Mouse (Mus musculus) liver, postnatal 0 days (tissue): Measurements from ENCODE around the gene Shisa9.

Source experiments
- CTCF ChIP-seq: sonication (generic); IDR thresholded peaks from 2 replicates; pipeline ENCODE4 v1.5.1; 2016; ENCODE audit warnings: antibody characterized with exemption, low read depth
- EP300 ChIP-seq: IDR thresholded peaks from 2 replicates; pipeline ENCODE4 v1.6.1; 2016; ENCODE audit warnings: antibody characterized with exemption, low read depth, mild to moderate bottlenecking

DNA sequence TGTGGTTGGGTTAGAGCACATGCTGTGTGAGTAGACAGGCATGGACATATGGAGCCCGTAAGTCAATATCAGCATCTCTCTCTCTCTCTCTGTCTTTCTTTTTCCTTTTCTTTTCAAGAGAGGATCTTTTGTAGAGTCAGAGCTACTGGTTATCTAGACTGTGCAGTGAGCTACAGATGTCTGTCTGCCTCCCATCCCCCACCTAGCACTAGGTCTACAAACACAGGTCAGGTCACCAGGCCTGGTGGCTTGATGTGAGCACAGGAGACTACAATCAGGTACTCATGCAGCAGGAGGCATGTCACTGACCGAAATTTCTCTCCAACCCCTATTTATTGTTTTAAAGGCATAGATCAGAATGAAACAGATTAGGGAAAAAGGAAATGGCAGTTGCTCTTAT is 219.1 kb downstream of the Shisa9 start:
- TF ChIP-seq EP300, result no peak
- TF ChIP-seq CTCF, result no peak
